Mouse (Mus musculus) limb, embryonic 12.5 days (tissue): Measurements from ENCODE around the gene Peli1. TPM values are rescaled to one million over a fixed set of nuclear protein-coding genes. Genes with fewer than 3 reads are reported as not detected.

Source experiments
- polyA plus RNA-seq: library from polyadenylated mRNA; unstranded; fragments of >200 nt; fragmentation: Nextera tagmentation; extraction: Ambion mirVana; gene quantifications from 2 replicates; pipeline ENCODE4 v1.2.1, GENCODE M21; 2016

Peli1 gene
- polyA plus RNA-seq, 1 experiment from 2014 or later, result 66.6 TPM

Other genes with a start within 250 kb of the Peli1 start
- gene Vps54, start 148.0 kb downstream of the Peli1 start, polyA plus RNA-seq, result 16.2 and 17.8 TPM in 2 replicates